Mouse (Mus musculus): ENCODE data around the gene Plek2. TPM values are rescaled to one million over a fixed set of nuclear protein-coding genes. Genes with fewer than 3 reads are reported as not detected.

The Plek2 gene
- total and polyA plus RNA-seq, 3 experiments, result 11.2 to 17.7 TPM; not detected in 1

DNA sequence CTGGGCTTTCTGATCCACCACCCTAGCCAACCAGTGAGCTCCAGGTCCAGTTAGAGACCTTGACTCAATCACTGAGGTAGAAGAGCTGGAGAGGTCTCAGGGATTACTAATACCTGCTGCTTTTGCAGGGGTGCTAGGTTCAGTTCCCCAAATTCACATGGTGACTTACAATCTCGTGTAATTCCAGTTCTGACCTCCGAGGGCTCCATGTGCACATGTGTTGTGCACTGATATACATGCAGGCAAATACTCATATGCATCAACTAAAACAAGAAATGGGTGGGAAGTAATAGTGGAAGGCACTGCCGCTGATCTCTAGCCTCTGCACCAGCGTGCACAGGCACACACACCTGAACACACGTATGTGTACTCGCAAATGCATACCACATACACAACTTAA, 40.4 kb upstream of the Plek2 start:
- Histone ChIP-seq H3K27ac (ENCODE audit: control insufficient read depth, low read depth, low read length) (no peak overlapping the region), H3K4me3 (ENCODE audit: control insufficient read depth in 1 of 2, insufficient read depth in 1 of 2, low read depth in 2 of 2, low read length in 2 of 2) (no peak overlapping the region), H3K4me1 (ENCODE audit: control insufficient read depth in 1 of 2, insufficient read depth in 2 of 2, low read length in 2 of 2) (no peaks in the 10 kb centered on the region; a peak in 1 of 4 replicates), H3K79me2 (ENCODE audit: control insufficient read depth, insufficient read depth, low read length, poor library complexity) (no peaks in the 10 kb centered on the region), H3K9ac (ENCODE audit: control insufficient read depth, low read depth, low read length, poor library complexity, severe bottlenecking) (no peak overlapping the region), H3K27me3 (ENCODE audit: control insufficient read depth in 1 of 2, insufficient read depth in 2 of 2, low read length in 2 of 2) (no peaks in the 10 kb centered on the region; a peak in 2 of 4 replicates), H3K36me3 (ENCODE audit: control insufficient read depth in 1 of 2, insufficient read depth in 2 of 2, low read length in 2 of 2) (no peaks in the 10 kb centered on the region), H3K9me3 (replicated peaks; ENCODE audit: insufficient read depth, low read length) (no peaks in the 10 kb centered on the region)
- DNase-seq (ENCODE audit: low read depth, low spot score), result peak; percentile 36
- no peak for TF ChIP-seq BHLHE40 (IDR thresholded peaks at IDR 0.05; ENCODE audit: borderline replicate concordance, low read depth, low read length)
- no peak for TF ChIP-seq ZC3H11A (IDR thresholded peaks at IDR 0.05; ENCODE audit: low read depth, low read length)
- no peak for TF ChIP-seq MYB (IDR thresholded peaks at IDR 0.05; ENCODE audit: low read depth, low read length)
- TF ChIP-seq RAD21 (IDR thresholded peaks at IDR 0.05; ENCODE audit: low read depth, low read length), result peak; percentile 25
- peak in 1 of 3 experiments; percentile 22; a peak in 2 of 6 replicates for TF ChIP-seq CTCF (IDR thresholded peaks at IDR 0.05 in 2 of 3, conservative IDR thresholded peaks at IDR 0.05 in 1 of 3; ENCODE audit: control insufficient read depth in 1 of 3, insufficient read depth in 1 of 3, low read depth in 2 of 3, low read length in 3 of 3, poor library complexity in 1 of 3, severe bottlenecking in 1 of 3)
- peak; percentile 5; the same call in 1 of the 2 replicates for TF ChIP-seq SMC3 (IDR thresholded peaks at IDR 0.05; ENCODE audit: low read depth, low read length)

DNA sequence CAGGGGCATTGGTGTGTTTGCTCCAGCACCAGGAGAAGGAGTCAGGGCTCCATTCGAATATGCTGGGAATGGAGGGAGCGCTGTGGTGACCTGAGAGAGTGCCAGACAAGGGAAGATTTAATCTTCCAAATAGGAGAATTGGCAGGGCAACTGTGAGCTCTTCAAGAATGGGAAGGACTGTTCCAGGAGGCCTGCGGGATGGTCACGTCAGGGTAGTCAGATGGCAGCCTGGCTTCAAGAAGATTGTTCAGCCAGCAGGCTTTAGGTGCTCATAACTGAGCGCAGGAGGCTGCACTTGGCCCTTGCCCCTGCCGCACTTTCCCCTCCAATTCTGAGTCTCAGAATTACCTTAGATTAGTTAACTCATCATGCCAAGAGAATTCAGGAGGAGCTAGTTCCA, 36.2 kb upstream of the Plek2 start:
- Histone ChIP-seq H3K9me3 (replicated peaks; ENCODE audit: insufficient read depth, low read length) (no peaks in the 10 kb centered on the region), H3K79me2 (ENCODE audit: control insufficient read depth, insufficient read depth, low read length, poor library complexity) (no peaks in the 10 kb centered on the region), H3K4me3 (ENCODE audit: control insufficient read depth in 1 of 2, insufficient read depth in 1 of 2, low read depth in 2 of 2, low read length in 2 of 2) (no peak overlapping the region), H3K9ac (ENCODE audit: control insufficient read depth, low read depth, low read length, poor library complexity, severe bottlenecking) (no peak overlapping the region), H3K27me3 (ENCODE audit: control insufficient read depth in 1 of 2, insufficient read depth in 2 of 2, low read length in 2 of 2) (no peaks in the 10 kb centered on the region; a peak in 2 of 4 replicates), H3K36me3 (ENCODE audit: control insufficient read depth in 1 of 2, insufficient read depth in 2 of 2, low read length in 2 of 2) (no peaks in the 10 kb centered on the region), H3K27ac (ENCODE audit: control insufficient read depth, low read depth, low read length) (no peak overlapping the region), H3K4me1 (ENCODE audit: control insufficient read depth in 1 of 2, insufficient read depth in 2 of 2, low read length in 2 of 2) (no peaks in the 10 kb centered on the region; a peak in 1 of 4 replicates)
- TF ChIP-seq MXI1 (IDR thresholded peaks at IDR 0.05; ENCODE audit: low read depth, low read length) (no peak), JUND (IDR thresholded peaks at IDR 0.05; ENCODE audit: low read depth, low read length) (no peak), MAX (IDR thresholded peaks at IDR 0.05; ENCODE audit: low read length) (no peak), E2F4 (IDR thresholded peaks at IDR 0.05; ENCODE audit: borderline replicate concordance, low read depth, low read length) (no peak), MYB (IDR thresholded peaks at IDR 0.05; ENCODE audit: low read depth, low read length) (no peak), POLR2AphosphoS5 (IDR thresholded peaks at IDR 0.05; ENCODE audit: borderline replicate concordance, low read depth, low read length) (no peak), ZMIZ1 (IDR thresholded peaks at IDR 0.05; ENCODE audit: low read depth, low read length) (no peak), SIN3A (IDR thresholded peaks at IDR 0.05; ENCODE audit: low read length) (no peak), GABPA (IDR thresholded peaks at IDR 0.05; ENCODE audit: low read depth, low read length) (no peak), POLR2A (IDR thresholded peaks at IDR 0.05; ENCODE audit: control insufficient read depth in 1 of 2, insufficient read depth in 1 of 2, low read depth in 1 of 2, low read length in 2 of 2, poor library complexity in 1 of 2) (no peak), ELF1 (IDR thresholded peaks at IDR 0.05; ENCODE audit: low read depth, low read length) (no peak), MAFK (IDR thresholded peaks at IDR 0.05; ENCODE audit: borderline replicate concordance, low read depth, low read length) (no peak), MAZ (IDR thresholded peaks at IDR 0.05; ENCODE audit: low read depth, low read length) (no peak), GATA1 (IDR thresholded peaks at IDR 0.05; ENCODE audit: low read depth, low read length) (no peak), USF2 (IDR thresholded peaks at IDR 0.05; ENCODE audit: borderline replicate concordance in 1 of 2, insufficient read depth in 1 of 2, low read depth in 1 of 2, low read length in 2 of 2) (no peak), CHD2 (IDR thresholded peaks at IDR 0.05; ENCODE audit: low read length) (no peak), ZNF384 (IDR thresholded peaks at IDR 0.05; ENCODE audit: low read depth, low read length) (no peak), CHD1 (IDR thresholded peaks at IDR 0.05; ENCODE audit: low read depth, low read length) (no peak), ETS1 (IDR thresholded peaks at IDR 0.05; ENCODE audit: low read depth, low read length) (no peak), UBTF (IDR thresholded peaks at IDR 0.05; ENCODE audit: borderline replicate concordance, insufficient read depth, low read depth, low read length) (no peak)
- DNase-seq (ENCODE audit: low read depth, low spot score), result no peak

Data from MEL (cell line).